Mouse (Mus musculus) ES-E14 (cell line): Measurements from ENCODE around the gene Nek3.

Experiments used
- HCFC1 ChIP-seq: IDR thresholded peaks from 2 replicates; pipeline ENCODE4 v1.6.1; 2012; ENCODE audit warnings: low read length, inconsistent platforms, borderline replicate concordance; ENCODE audit not compliant: insufficient read depth
- ZC3H11A ChIP-seq: IDR thresholded peaks from 2 replicates; pipeline ENCODE4 v1.6.1; 2012; ENCODE audit warnings: low read depth, mild to moderate bottlenecking, inconsistent platforms, low read length, borderline replicate concordance
- ZNF384 ChIP-seq: IDR thresholded peaks from 2 replicates; pipeline ENCODE4 v1.6.1; 2012; ENCODE audit warnings: low read depth, low read length, inconsistent platforms

DNA sequence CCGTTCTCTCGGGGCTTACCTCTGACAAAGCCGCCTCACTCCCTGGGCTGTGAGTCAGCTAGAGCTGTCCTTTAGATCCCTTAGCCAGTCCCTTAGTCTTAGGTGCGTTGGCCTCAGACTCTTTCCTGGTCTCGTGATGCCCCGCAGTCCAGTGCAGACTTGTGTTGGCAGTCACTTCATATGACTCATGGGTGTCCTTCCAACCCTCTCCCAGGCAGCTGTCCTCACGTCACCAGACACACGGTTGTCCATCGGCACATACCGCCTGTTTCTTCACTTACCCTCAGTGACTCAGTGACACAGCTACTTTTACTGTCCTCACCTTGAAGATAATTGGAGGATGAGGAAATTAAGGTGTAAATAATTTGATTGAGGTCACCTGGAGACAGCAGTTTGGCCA is 48.6 kb upstream of the Nek3 start:
- no peak for TF ChIP-seq ZNF384
- no peak for TF ChIP-seq HCFC1
- no peak for TF ChIP-seq ZC3H11A
